Mouse (Mus musculus): ENCODE data around the gene Sema4f.
A peak's percentile ranks its signal among the peaks of the same experiment; 100 is the strongest.

Sema4f gene

GRCm38 (mm10) chr6:82939167-82939912 lies at the start of gene Sema4f:
TSS of gene Sema4f (minus strand) at chr6:82939769.
- DNase-seq (ENCODE audit: low spot score): peak; percentile 55

GRCm38 (mm10) chr6:82987411-82987971 lies 47.9 kb upstream of the Sema4f start:
- DNase-seq (ENCODE audit: low spot score): no peak

GRCm38 (mm10) chr6:82971031-82971430 lies 31.5 kb upstream of the Sema4f start:
- DNase-seq (ENCODE audit: low spot score): peak; percentile 54

- no peak for DNase-seq (ENCODE audit: low spot score)
Measured at GRCm38 (mm10) chr6:82969249-82970084, 29.9 kb upstream of the Sema4f start.

- DNase-seq (ENCODE audit: low spot score): no peak
Measured at GRCm38 (mm10) chr6:82961664-82962063, 22.1 kb upstream of the Sema4f start.

- DNase-seq (ENCODE audit: low spot score): no peak
Measured at GRCm38 (mm10) chr6:82956553-82957251, 17.1 kb upstream of the Sema4f start.

- DNase-seq (ENCODE audit: low spot score): no peak
Measured at GRCm38 (mm10) chr6:82946651-82947050, 7.1 kb upstream of the Sema4f start, which contains the start of gene M1ap. TSS of gene M1ap (plus strand) at chr6:82946902.

GRCm38 (mm10) chr6:82945750-82946149 lies 6.2 kb upstream of the Sema4f start:
- no peak for DNase-seq (ENCODE audit: low spot score)

GRCm38 (mm10) chr6:82940765-82941164 lies 1.2 kb upstream of the Sema4f start:
- no peak for DNase-seq (ENCODE audit: low spot score)

GRCm38 (mm10) chr6:82934616-82935230 lies 4.8 kb downstream of the Sema4f start:
- no peak for DNase-seq (ENCODE audit: low spot score)

GRCm38 (mm10) chr6:82927617-82928016 lies 12.0 kb downstream of the Sema4f start:
- DNase-seq (ENCODE audit: low spot score): no peak

- DNase-seq (ENCODE audit: low spot score): no peak
Measured at GRCm38 (mm10) chr6:82926528-82926927, 13.0 kb downstream of the Sema4f start.

- no peak for DNase-seq (ENCODE audit: low spot score)
Measured at GRCm38 (mm10) chr6:82926106-82926505, 13.5 kb downstream of the Sema4f start.

GRCm38 (mm10) chr6:82925005-82925404 lies 14.6 kb downstream of the Sema4f start:
- DNase-seq (ENCODE audit: low spot score): no peak

- DNase-seq (ENCODE audit: low spot score): no peak
Measured at GRCm38 (mm10) chr6:82921426-82922224, 17.9 kb downstream of the Sema4f start.

GRCm38 (mm10) chr6:82919520-82919919 lies 20.0 kb downstream of the Sema4f start:
- no peak for DNase-seq (ENCODE audit: low spot score)

GRCm38 (mm10) chr6:82918371-82918770 lies 21.2 kb downstream of the Sema4f start:
- no peak for DNase-seq (ENCODE audit: low spot score)

- no peak for DNase-seq (ENCODE audit: low spot score)
Measured at GRCm38 (mm10) chr6:82917778-82918129, 21.8 kb downstream of the Sema4f start.

- DNase-seq (ENCODE audit: low spot score): peak; percentile 76
Measured at GRCm38 (mm10) chr6:82917076-82917777, 22.3 kb downstream of the Sema4f start.

- DNase-seq (ENCODE audit: low spot score): no peak
Measured at GRCm38 (mm10) chr6:82916459-82916858, 23.1 kb downstream of the Sema4f start.
